Mouse (Mus musculus) layer of hippocampus, adult 2 months (tissue): Measurements from ENCODE around the gene Tbx2. TPM values are rescaled to one million over a fixed set of nuclear protein-coding genes. Genes with fewer than 3 reads are reported as not detected.

Source experiments
- DNase-seq, 2 experiments: peaks; one replicate each; pipeline ENCODE4 v3.0.0; 2022; ENCODE audit warnings: low spot score in 2 of 2
- H3K27ac ChIP-seq: fragments of 200-600 bp; 2 replicates; pipeline ENCODE4 v1.8.1; 2022
- H3K4me3 ChIP-seq: fragments of 200-600 bp; 2 replicates; pipeline ENCODE4 v1.8.1; 2022; ENCODE audit warnings: mild to moderate bottlenecking
- CTCF ChIP-seq: fragments of 200-600 bp; conservative IDR thresholded peaks from 2 replicates; pipeline ENCODE4 v1.8.1; 2022; ENCODE audit warnings: antibody characterized with exemption, mild to moderate bottlenecking, moderate library complexity
- long read RNA-seq, 2 experiments: library from polyadenylated mRNA; stranded (forward); transcript quantifications; one replicate each; pipeline ENCODE4 v2.0.0; 2021; ENCODE audit warnings: borderline mapping rate in 2 of 2
- total RNA-seq, 2 experiments: library from RNA; stranded (reverse); gene quantifications; 2 replicates each; pipeline ENCODE4 v1.2.3; 2021

Gene Tbx2
- total RNA-seq, result 1 to 10 TPM; 1.5 to 1.6 TPM
- long read RNA-seq, experiment 1, partial matches to known transcripts, result 1 of 1 reads
- long read RNA-seq, experiment 1, other reads (novel, unspliced or antisense), result 0 of 1 reads
- long read RNA-seq, experiment 2, partial matches to known transcripts, result 0 of 4 reads
- long read RNA-seq, experiment 2, other reads (novel, unspliced or antisense), result 0 of 4 reads

DNA sequence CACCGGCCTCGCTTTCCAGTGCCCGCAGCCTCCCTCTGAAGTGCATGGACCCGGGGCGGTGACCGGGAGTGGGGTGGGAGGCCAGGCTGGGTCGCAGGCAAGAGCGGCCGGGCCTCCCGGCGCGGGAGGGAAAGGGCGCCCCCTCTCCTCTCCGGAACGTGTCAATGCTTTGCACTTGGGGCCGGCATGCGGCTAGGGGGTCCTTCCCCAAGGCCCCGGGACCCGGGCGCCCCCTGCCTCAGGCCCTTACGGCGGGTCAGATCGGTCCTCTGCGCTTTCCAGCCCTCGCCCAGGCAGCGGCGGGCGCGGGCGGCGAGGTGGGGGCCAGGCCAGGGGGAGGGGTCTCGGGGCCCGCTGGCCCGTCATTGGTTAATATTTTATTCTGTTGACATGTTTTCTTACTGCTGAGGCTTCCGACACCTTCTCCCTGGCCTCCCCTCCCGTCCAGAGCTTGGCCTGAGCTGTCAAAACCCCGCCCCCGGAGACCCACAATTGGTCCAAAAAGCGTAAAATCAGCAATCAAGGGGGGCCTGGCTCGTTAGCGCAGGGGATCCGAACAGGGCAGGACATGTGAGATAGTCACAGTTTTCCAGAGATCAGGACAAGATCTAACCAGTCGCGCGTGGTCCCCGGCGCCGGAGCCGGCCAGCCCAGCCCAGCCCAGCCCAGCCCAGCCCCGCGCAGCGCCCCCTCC, at the start of gene Tbx2:
Tbx2 (plus strand) TSS at position 321 of the 694 bp plus-strand sequence.
- Histone ChIP-seq H3K27ac (no peak within 1 kb of the TSS), H3K4me3 (peak within 1 kb of the TSS; percentile 12; the same call in 1 of the 2 replicates)
- DNase-seq, result no peak
- TF ChIP-seq CTCF, result no peak

DNA sequence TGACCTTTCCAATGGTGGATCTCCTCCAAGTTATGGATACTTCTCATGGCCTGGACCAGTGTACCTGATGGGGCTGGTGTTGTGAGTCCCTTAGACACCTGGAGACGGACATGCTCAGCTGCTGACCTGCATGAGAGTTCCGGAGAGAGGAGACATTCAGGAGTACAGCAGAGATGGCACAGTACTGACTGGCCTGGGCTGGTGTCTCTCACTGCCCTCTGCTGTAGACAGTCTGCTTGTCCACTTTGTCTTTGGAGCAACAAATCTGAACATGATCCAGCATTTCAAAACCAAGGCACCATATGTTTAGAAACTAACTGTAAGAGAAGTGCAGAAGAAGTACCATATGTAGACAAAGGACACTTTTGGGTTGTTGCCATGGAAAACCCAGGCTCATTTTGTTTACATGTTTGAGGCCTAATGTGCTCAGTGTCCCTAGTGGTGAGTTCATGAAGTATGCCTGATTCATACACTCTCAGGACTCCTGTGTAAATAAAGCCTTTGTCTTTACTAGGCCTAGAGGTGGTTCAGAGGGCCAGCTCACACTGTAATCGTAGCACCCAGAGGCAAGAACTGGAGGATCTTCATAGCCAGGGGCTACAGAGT, 46.1 kb upstream of the Tbx2 start:
- H3K4me3 ChIP-seq, result no peak overlapping the region
- no peak overlapping the region for H3K27ac ChIP-seq
- no peak for DNase-seq
- peak; percentile 73 for TF ChIP-seq CTCF

DNA sequence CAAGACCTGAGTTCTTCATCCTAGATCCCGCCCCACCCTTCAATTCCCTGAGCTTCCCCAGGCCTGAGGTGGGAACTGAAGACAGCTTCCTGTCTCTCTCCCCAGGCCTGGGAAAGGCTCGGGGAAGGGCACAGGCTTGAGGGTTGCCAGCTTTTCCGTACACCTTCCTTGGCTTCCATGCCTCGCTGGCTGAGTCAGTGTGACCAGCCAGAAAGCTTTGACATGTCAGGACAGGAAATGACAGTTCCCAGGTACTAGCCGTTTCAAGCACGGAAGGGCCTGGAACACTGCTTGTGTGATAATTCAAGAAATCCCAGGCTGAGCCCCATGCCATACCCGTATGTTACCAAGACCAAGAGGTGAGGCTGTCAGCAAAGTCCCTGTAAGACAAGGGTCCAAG, 42.6 kb upstream of the Tbx2 start:
- Histone ChIP-seq H3K27ac (no peak overlapping the region), H3K4me3 (no peak overlapping the region)
- no peak for TF ChIP-seq CTCF
- DNase-seq, result no peak

DNA sequence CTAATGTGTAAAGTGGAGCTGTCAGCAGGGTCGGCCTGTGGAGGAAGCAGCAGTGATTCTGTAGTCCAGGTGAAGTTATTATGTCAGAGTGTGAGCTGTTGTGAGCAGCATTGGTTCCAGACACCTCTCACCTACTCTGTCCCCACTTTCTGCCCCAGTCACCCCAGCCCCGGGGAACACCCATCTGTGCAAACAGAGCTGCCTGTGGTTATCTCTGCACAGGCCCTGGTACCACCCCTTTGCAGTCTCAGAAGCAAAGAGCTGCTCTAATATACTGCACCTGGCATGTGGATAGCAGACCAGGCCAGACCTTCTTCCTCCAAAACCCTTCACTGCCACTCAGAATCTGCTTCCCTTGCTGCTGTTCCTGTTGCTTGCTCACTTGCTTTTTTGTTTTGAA, 42.1 kb upstream of the Tbx2 start:
- no peak overlapping the region for H3K27ac ChIP-seq
- no peak for TF ChIP-seq CTCF
- no peak overlapping the region for H3K4me3 ChIP-seq
- no peak for DNase-seq

DNA sequence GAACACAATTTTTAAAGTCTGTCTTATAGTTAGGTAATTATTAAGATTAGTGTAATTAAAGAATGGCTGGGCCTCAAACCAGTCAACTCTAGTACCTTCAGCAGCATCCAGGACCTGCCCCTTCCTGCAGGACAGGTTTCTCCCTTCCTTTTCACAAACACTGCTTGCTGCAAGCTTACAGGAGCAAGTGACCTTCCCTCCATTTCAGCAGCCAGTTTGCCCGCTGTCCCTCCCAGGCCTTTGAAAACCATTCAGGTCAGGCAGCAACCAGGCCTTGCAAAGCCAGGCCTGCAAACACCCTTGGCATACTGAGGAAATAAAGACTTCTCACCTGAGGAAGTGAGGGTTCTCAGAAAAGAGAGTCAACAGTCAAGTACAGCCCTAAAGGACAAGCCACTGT, 41.1 kb upstream of the Tbx2 start:
- DNase-seq, result no peak
- Histone ChIP-seq H3K27ac (no peak overlapping the region), H3K4me3 (no peak overlapping the region)
- TF ChIP-seq CTCF, result no peak

DNA sequence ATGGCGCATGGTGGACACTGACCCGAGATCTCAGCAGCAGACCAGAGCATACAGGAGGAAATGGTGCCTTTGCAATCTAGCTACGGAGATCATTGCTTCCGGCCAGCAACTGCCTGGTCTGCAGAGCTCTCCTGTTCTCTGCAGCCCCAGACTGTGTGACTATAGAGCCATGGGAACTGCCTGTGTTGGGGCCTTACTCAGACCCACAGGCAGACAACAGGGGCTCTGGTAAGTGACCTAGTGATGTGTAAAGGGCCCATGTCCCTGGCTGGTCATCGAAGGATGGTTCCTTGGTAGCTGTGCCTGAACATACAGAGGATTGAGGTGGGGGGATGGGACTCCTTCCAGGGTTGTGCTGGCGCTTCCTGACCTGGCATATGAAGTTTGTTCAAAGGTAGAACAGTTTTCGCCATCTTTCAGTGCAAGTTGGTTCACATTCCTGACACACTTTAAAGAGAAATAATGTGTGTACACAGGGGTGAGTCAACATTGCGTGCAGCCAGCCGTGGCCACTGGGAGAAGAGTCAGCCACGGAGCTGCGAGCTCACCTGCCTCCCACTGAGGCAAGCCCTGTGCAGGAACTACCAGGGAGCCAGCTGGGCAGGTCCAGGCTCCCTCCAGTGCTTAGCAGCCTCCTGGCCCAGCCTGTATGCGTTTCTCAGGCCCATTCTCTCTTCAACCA, 39.7 kb upstream of the Tbx2 start:
- Histone ChIP-seq H3K27ac (no peak overlapping the region), H3K4me3 (no peak overlapping the region)
- no peak for TF ChIP-seq CTCF
- no peak for DNase-seq

DNA sequence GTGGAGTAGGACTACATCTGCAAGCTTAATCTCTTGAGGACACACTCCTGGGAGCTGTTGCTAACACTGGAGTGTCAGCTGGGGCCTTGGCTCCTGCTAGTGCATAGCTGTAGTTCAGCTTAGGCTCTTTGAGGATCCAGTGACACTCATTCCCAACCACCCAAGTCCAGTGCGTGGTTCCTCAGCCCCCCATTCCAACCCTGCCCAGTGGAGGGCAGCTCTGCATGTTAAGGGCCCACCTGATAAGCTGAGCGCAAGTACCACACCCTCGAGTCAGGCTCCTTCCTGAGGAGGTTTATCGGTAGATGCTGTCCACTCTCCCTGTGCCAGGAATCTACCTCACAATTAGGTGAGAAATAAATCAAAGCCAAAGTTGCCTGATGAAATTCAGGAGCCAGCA, 32.9 kb upstream of the Tbx2 start:
- Histone ChIP-seq H3K4me3 (no peak overlapping the region), H3K27ac (no peak overlapping the region)
- no peak for DNase-seq
- TF ChIP-seq CTCF, result no peak

DNA sequence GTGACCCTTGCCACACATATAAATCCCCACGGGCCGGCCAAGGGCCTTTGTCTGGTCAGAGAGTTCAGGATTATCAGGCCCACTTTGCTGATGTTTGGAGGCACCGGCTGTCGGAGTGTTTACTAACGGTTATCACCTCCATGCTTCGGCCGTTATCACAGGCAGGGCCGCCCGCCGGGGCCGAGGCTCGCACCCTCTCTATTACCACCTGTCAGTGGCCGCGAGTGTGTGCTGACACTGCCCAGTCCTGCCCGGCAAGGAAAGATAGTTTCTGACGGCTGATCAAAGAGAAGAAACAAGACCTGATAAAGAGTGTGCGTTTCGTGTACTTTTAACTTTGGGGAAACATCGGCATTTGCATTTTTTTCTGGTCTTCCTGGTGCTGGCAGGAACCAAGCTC, 32.5 kb upstream of the Tbx2 start:
- no peak for TF ChIP-seq CTCF
- no peak overlapping the region for H3K4me3 ChIP-seq
- no peak for DNase-seq
- no peak overlapping the region for H3K27ac ChIP-seq

DNA sequence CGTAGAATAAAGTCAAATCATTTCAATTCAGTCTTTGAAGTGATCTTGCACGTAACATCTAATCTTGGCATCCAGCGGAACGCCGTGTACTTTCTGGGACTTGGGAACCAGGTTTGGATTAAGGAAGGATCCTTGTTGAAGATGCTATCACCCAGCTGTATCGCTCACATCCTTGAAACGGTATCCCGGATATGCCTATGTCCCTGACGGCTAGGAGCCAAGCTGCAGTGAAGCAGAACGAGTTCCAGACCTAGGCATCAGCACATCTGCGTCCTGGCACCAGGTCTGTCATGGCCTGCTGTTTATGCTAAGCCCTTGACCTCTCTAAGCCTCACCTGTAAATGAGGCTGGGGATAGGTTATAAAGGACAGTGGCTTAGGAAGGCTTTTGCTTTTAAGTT, 32.0 kb upstream of the Tbx2 start:
- no peak for DNase-seq
- no peak overlapping the region for H3K4me3 ChIP-seq
- no peak for TF ChIP-seq CTCF
- no peak overlapping the region for H3K27ac ChIP-seq

DNA sequence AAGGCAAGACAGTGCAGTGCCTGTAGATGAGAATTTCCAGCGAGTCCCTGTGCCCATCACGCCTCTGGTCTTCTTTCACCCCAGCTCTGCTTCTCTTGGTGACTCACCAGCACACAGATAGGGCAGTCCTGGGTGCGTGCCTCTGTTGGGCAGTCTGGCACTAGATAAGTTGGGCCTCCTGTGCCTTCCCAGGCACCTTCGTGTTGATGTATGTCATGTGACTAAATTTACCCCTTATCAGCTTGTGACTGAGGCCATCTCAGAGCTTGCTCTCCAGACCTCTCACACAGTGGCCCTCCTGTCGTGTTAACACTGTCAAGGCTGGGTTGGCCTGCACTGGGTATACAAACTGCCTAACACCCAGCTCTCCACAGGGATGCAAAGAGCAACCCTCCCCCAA, 28.3 kb upstream of the Tbx2 start:
- no peak for TF ChIP-seq CTCF
- Histone ChIP-seq H3K4me3 (no peak overlapping the region), H3K27ac (no peak overlapping the region)
- DNase-seq, result no peak

DNA sequence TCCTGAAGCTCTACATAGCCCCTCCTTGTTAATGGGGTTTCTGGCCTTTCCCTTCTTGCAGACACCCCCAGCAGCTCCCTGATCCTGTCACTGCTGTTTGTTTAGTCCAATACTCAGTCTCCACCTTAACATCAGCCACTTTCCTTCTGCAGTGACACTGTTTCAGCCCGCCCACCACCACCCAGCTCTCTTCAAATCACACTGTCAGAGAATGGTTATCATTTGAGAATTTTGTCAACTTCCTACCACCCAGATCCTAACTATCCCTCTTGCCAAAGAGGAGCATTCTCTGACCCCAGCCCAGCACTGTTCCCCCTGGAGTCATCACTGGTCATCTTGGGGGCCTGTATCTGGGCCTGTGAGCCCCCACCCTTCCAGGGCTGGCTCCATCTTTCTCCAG, 26.6 kb upstream of the Tbx2 start:
- no peak overlapping the region for H3K4me3 ChIP-seq
- H3K27ac ChIP-seq, result no peak overlapping the region
- no peak for TF ChIP-seq CTCF
- DNase-seq, result no peak

DNA sequence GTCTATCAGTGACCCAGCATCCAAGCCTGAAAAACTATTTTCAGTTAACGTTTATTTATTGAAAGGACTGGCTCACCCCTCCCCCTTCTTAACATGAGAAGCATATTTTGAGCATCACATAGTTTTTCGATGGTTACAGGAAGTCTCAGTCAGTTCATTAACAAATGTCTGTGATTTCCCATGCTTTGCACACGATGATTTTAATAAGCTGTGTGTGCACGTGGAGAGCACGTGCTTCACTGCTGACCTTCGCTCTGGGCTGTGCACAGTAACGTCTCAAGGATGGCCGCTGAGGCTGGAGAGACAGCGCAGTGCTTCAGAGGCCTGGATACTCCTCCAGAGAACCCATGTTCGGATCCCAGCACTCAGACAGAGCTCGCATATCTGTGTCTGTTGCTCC, 25.0 kb upstream of the Tbx2 start:
- Histone ChIP-seq H3K27ac (no peak overlapping the region), H3K4me3 (no peak overlapping the region)
- TF ChIP-seq CTCF, result no peak
- no peak for DNase-seq

DNA sequence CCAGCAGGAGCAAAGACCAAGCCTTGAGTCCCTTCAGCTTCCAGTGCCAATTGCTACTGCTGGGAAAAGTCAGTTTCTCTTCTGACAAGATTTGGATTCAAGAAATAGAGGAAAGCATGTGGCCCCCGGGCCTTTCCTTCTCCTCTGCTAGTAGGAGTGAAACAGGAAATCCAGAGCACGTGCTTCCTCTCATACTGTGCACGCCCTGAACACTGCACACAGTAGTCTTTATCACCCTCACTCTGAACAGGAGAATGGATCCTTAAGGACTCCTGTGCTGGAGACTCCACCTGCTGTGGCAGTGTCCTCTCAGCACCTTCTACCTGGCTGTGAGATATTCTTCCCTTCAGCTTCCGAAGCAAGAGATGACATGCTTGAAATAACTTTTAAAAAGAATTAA, 21.1 kb upstream of the Tbx2 start:
- no peak for TF ChIP-seq CTCF
- H3K27ac ChIP-seq, result no peak overlapping the region
- DNase-seq, result no peak

More for the DNA sequence above, 21.1 kb upstream of the Tbx2 start:
- H3K4me3 ChIP-seq, result no peak overlapping the region
